Mouse (Mus musculus) liver, adult 2 months (tissue): ENCODE data around the gene Exosc1.

Experiments
- CTCF ChIP-seq: fragments of 200-500 bp; IDR thresholded peaks from 2 replicates; pipeline ENCODE4 v1.5.1; 2011; ENCODE audit warnings: low read depth, low read length, control low read depth
- POLR2A ChIP-seq: fragments of 200-500 bp; IDR thresholded peaks from 2 replicates; pipeline ENCODE4 v1.6.1; 2011; ENCODE audit warnings: low read length, control low read depth; ENCODE audit not compliant: insufficient read depth; ENCODE audit errors: extremely low read depth

DNA sequence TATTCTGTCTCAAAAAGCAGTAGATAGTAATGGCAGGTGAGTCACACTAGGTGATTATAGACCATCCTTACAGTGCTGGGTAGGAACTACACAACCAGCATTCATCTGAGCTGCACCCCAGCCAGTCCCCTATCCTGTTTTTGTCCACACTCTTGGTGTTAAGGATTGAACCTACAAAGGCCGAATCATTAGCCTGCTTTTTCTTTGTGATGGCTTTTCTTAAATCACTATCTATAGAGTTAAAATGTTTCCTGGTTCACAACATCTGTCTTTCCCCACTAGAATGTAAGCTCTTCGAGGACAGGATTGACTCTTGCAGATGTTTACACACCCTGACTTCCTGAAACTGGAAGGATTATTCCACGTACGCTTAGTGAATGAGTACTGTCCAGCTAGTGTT lies 13.8 kb downstream of the Exosc1 start:
- TF ChIP-seq CTCF = no peak
- no peak for TF ChIP-seq POLR2A
